Mouse (Mus musculus) lung, postnatal 10 days (tissue): ENCODE results near the gene Plcxd1.
"Not testable (repeated sequence)": the region's sequence is repeated elsewhere in the genome, so short reads cannot be mapped to it uniquely, and the experiment has no call there.

Source experiments
- DNase-seq: peaks from one replicate; pipeline ENCODE4 v3.0.0; 2021

Gene Plcxd1

GRCm38 (mm10) chr5:110107581-110108304, 8.0 kb downstream of the Plcxd1 start, which contains the start of gene Gtpbp6:
Gene Gtpbp6, minus strand, starts transcription at chr5:110108197.
- peak; percentile 96 for DNase-seq

DNA sequence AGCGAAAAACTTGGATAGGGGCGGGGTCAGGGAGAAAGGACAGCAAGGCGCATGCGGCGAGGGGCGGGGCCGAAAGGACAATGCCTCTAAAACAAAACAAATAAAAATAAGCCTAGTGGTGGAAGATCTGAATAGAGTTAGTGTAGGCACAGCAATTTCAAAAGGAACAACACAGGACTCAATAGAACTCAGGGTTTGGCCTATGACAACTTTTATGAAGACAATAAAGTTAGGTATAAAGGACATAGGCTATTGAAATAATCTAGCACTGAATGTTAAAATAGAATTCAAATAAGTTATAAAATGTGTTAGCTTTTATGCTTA, 8.5 kb downstream of the Plcxd1 start:
- peak; percentile 99 for DNase-seq

GRCm38 (mm10) chr5:110109991-110110441, 10.2 kb downstream of the Plcxd1 start, which contains the start of gene Zfp605:
Gene Zfp605, plus strand, starts transcription at chr5:110110092.
- peak; percentile 89 for DNase-seq

DNA sequence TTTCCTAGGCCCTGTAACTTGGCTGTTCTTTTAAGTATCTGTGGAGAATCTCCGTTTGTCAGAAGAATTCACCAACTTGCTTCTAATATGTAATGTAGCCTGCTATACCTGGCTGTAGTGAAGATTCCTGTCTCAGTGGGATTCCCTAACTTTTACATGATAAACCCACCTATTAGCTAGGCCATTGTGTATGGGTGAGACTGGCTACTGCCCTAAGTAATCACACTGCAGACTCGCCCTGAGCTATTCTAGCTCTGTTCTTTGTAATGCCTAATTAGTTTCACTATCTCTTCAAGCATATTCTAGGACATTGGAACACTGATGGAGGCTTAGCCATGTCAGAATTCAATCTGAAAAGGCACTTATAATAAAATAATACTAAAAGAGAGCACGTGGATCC, 22.6 kb downstream of the Plcxd1 start:
- DNase-seq = not testable (repeated sequence)

GRCm38 (mm10) chr5:110135293-110136086, 35.7 kb downstream of the Plcxd1 start, which contains the start of gene Chfr:
Gene Chfr, plus strand, starts transcription at chr5:110135842.
- peak; percentile 99 for DNase-seq

GRCm38 (mm10) chr5:110136087-110136464, 36.3 kb downstream of the Plcxd1 start:
- no peak for DNase-seq

- no peak for DNase-seq
Measured at GRCm38 (mm10) chr5:110137816-110138215, 38.0 kb downstream of the Plcxd1 start.

- DNase-seq = no peak
Measured at GRCm38 (mm10) chr5:110139325-110139724, 39.6 kb downstream of the Plcxd1 start.

GRCm38 (mm10) chr5:110140424-110140823, 40.7 kb downstream of the Plcxd1 start:
- DNase-seq = no peak

- DNase-seq = peak; percentile 46
Measured at GRCm38 (mm10) chr5:110142309-110142708, 42.5 kb downstream of the Plcxd1 start.

DNA sequence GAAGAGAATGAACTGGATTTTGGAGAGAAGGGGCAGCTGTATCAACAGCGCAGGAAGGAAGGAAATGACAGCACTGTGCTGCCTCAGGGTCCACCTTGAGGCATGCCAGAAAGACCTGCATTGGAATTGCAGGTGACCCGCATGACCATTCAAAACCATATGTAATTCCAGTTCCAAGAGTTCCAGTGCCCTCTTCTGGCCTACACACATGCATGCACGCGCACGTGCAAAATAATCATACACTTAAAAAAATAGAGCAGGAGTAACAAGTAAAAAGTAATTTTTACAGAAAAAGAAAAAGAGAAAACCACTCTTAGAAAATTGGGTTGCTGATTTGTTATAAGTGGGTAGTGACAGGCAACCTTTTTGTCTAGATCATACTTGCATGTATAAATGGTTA, 43.2 kb downstream of the Plcxd1 start:
- peak; percentile 18 for DNase-seq
